Mouse (Mus musculus) bone marrow, adult 2 months (tissue): ENCODE results near the gene Itga9.

Experiments
- CTCF ChIP-seq: fragments of 200-500 bp; IDR thresholded peaks from 2 replicates; pipeline ENCODE4 v1.5.1; 2011; ENCODE audit warnings: low read length, control low read depth; ENCODE audit not compliant: control insufficient read depth, insufficient read depth
- POLR2A ChIP-seq: fragments of 200-500 bp; IDR thresholded peaks from 2 replicates; pipeline ENCODE4 v1.6.1; 2011; ENCODE audit warnings: low read depth, mild to moderate bottlenecking, control low read depth, low read length, borderline replicate concordance; ENCODE audit not compliant: control insufficient read depth

GRCm38 (mm10) chr9:118662026-118662425 is 55.5 kb downstream of the Itga9 start:
- TF ChIP-seq CTCF, result no peak
- no peak for TF ChIP-seq POLR2A
